Mouse (Mus musculus): ENCODE measurements around the gene Pes1. TPM values are rescaled to one million over a fixed set of nuclear protein-coding genes. Genes with fewer than 3 reads are reported as not detected.

The Pes1 gene
- polyA plus RNA-seq (2012; rRNA removed) = 27.1 and 28.5 TPM in 2 replicates

GRCm38 (mm10) chr11:3963610-3964415, at the start of gene Pes1:
Gene Pes1, plus strand, starts transcription at chr11:3963975.
- Histone ChIP-seq H3K36me3 (ENCODE audit: control insufficient read depth, insufficient read depth, low read length) (peaks cover 3% of the 10 kb centered on the region; the same call in 1 of the 2 replicates), H3K4me1 (ENCODE audit: control insufficient read depth, insufficient read depth, low read length) (peaks cover 3% of the 10 kb centered on the region; the same call in 1 of the 2 replicates), H3K27me3 (ENCODE audit: control insufficient read depth, insufficient read depth, low read length) (no peaks in the 10 kb centered on the region), H3K4me3 (ENCODE audit: control insufficient read depth, low read depth, low read length) (peak within 1 kb of the TSS; percentile 96), H3K27ac (ENCODE audit: control insufficient read depth, insufficient read depth, low read depth, low read length) (peak within 1 kb of the TSS; percentile 89)
- TF ChIP-seq CTCF (IDR thresholded peaks at IDR 0.05; ENCODE audit: control insufficient read depth, insufficient read depth, insufficient replicate concordance, low read depth, low read length) (no peak), POLR2A (IDR thresholded peaks at IDR 0.05; ENCODE audit: control insufficient read depth, low read depth, low read length) (peak; percentile 66)

- H3K4me1 ChIP-seq (ENCODE audit: control insufficient read depth, insufficient read depth, low read length) = peaks cover 17% of the 10 kb centered on the region
- TF ChIP-seq CTCF (IDR thresholded peaks at IDR 0.05; ENCODE audit: control insufficient read depth, insufficient read depth, insufficient replicate concordance, low read depth, low read length) (peak; percentile 89), POLR2A (IDR thresholded peaks at IDR 0.05; ENCODE audit: control insufficient read depth, low read depth, low read length) (no peak)
Observed at GRCm38 (mm10) chr11:3914109-3914840, 49.5 kb upstream of the Pes1 start, which contains the start of gene Slc35e4. Gene Slc35e4, minus strand, starts transcription at chr11:3914664.

GRCm38 (mm10) chr11:3918738-3919137, 45.0 kb upstream of the Pes1 start:
- TF ChIP-seq CTCF (IDR thresholded peaks at IDR 0.05; ENCODE audit: control insufficient read depth, insufficient read depth, insufficient replicate concordance, low read depth, low read length) = 0 out of 2 replicates have a peak, but pooled peaks have one; percentile 6
- no peak for TF ChIP-seq POLR2A (IDR thresholded peaks at IDR 0.05; ENCODE audit: control insufficient read depth, low read depth, low read length)
- H3K4me3 ChIP-seq (ENCODE audit: control insufficient read depth, low read depth, low read length) = no peak overlapping the region
- H3K27ac ChIP-seq (ENCODE audit: control insufficient read depth, insufficient read depth, low read depth, low read length) = no peak overlapping the region
- peaks cover 5% of the 10 kb centered on the region for H3K4me1 ChIP-seq (ENCODE audit: control insufficient read depth, insufficient read depth, low read length)
- H3K36me3 ChIP-seq (ENCODE audit: control insufficient read depth, insufficient read depth, low read length) = no peaks in the 10 kb centered on the region
- H3K27me3 ChIP-seq (ENCODE audit: control insufficient read depth, insufficient read depth, low read length) = no peaks in the 10 kb centered on the region

More at GRCm38 (mm10) chr11:3914109-3914840, 49.5 kb upstream of the Pes1 start, which contains the start of gene Slc35e4:
- no peak within 1 kb of the TSS for H3K27ac ChIP-seq (ENCODE audit: control insufficient read depth, insufficient read depth, low read depth, low read length)
- 0 out of 2 replicates have a peak, but pooled peaks cover 3% of the 10 kb centered on the region for H3K27me3 ChIP-seq (ENCODE audit: control insufficient read depth, insufficient read depth, low read length)
- no peaks in the 10 kb centered on the region for H3K36me3 ChIP-seq (ENCODE audit: control insufficient read depth, insufficient read depth, low read length)
- peak within 1 kb of the TSS; percentile 68 for H3K4me3 ChIP-seq (ENCODE audit: control insufficient read depth, low read depth, low read length)

DNA sequence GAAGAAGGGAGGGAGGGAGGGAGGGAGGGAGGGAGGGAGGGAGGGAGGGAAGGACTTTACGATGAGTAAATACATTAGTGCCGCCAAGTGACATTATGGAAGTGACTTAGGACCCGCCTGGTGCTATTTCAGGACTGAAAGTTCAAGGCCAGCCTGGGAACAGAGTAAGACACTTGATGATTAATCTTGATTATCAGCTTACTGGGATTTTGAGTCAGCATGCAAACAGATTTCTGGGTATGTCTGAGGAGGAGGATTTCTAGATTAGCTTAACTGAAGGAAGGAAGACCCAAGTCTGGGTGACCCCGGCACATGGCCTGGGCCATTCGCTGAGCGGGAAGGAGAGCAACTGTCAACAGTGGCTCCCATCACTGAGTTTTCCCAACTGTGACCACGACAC, 43.3 kb upstream of the Pes1 start:
- no peaks in the 10 kb centered on the region for H3K27me3 ChIP-seq (ENCODE audit: control insufficient read depth, insufficient read depth, low read length)
- no peaks in the 10 kb centered on the region for H3K4me1 ChIP-seq (ENCODE audit: control insufficient read depth, insufficient read depth, low read length)
- H3K27ac ChIP-seq (ENCODE audit: control insufficient read depth, insufficient read depth, low read depth, low read length) = no peak overlapping the region
- TF ChIP-seq POLR2A (IDR thresholded peaks at IDR 0.05; ENCODE audit: control insufficient read depth, low read depth, low read length) (no peak), CTCF (IDR thresholded peaks at IDR 0.05; ENCODE audit: control insufficient read depth, insufficient read depth, insufficient replicate concordance, low read depth, low read length) (no peak)
- no peak overlapping the region for H3K4me3 ChIP-seq (ENCODE audit: control insufficient read depth, low read depth, low read length)
- no peaks in the 10 kb centered on the region for H3K36me3 ChIP-seq (ENCODE audit: control insufficient read depth, insufficient read depth, low read length)

- H3K4me1 ChIP-seq (ENCODE audit: control insufficient read depth, insufficient read depth, low read length) = no peaks in the 10 kb centered on the region
- H3K36me3 ChIP-seq (ENCODE audit: control insufficient read depth, insufficient read depth, low read length) = no peaks in the 10 kb centered on the region
- no peaks in the 10 kb centered on the region for H3K27me3 ChIP-seq (ENCODE audit: control insufficient read depth, insufficient read depth, low read length)
- TF ChIP-seq CTCF (IDR thresholded peaks at IDR 0.05; ENCODE audit: control insufficient read depth, insufficient read depth, insufficient replicate concordance, low read depth, low read length) (peak; percentile 72; the same call in 1 of the 2 replicates), POLR2A (IDR thresholded peaks at IDR 0.05; ENCODE audit: control insufficient read depth, low read depth, low read length) (no peak)
- no peak overlapping the region for H3K27ac ChIP-seq (ENCODE audit: control insufficient read depth, insufficient read depth, low read depth, low read length)
- no peak overlapping the region for H3K4me3 ChIP-seq (ENCODE audit: control insufficient read depth, low read depth, low read length)
Observed at GRCm38 (mm10) chr11:3921281-3921850, 42.4 kb upstream of the Pes1 start.

DNA sequence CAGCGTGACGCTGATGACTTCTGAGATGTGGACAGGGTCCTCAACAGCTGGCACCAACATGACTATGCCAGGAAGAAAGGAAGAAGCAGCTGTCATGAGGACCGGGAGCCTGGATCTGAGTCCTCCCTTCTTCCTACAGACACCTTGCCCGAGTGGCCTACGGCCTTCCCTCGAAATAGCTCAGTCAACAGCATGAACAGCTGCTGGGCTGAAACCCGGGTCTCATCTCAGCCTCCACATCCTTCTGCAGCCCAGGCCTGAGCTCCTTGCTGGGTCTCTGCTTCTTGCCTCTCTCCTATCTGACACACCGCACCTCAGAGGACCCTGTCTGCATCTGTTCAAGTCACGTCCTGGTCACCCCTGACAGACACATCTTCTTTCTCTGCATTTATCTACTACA, 41.7 kb upstream of the Pes1 start:
- TF ChIP-seq POLR2A (IDR thresholded peaks at IDR 0.05; ENCODE audit: control insufficient read depth, low read depth, low read length) = no peak
- TF ChIP-seq CTCF (IDR thresholded peaks at IDR 0.05; ENCODE audit: control insufficient read depth, insufficient read depth, insufficient replicate concordance, low read depth, low read length) = no peak
- no peak overlapping the region for H3K27ac ChIP-seq (ENCODE audit: control insufficient read depth, insufficient read depth, low read depth, low read length)
- H3K36me3 ChIP-seq (ENCODE audit: control insufficient read depth, insufficient read depth, low read length) = no peaks in the 10 kb centered on the region
- H3K4me3 ChIP-seq (ENCODE audit: control insufficient read depth, low read depth, low read length) = no peak overlapping the region
- H3K27me3 ChIP-seq (ENCODE audit: control insufficient read depth, insufficient read depth, low read length) = no peaks in the 10 kb centered on the region
- H3K4me1 ChIP-seq (ENCODE audit: control insufficient read depth, insufficient read depth, low read length) = no peaks in the 10 kb centered on the region

DNA sequence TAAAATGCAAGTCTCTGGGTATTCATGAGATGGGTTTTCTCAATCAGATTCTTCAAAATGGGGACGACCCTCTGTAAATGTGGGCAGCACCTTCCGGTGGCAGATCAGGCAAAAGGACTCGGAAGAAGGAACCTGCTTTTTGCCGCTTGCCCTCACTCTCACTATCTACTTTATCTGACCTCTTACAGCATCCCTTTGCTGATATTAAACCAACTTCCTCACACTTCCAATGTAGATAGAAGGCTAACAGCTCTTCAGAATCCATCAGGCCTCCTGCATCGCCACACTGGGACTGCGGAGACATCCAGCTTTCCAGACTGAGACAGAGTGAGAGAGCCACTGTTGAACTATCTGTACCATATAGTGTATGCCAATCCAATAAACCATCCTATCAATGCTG, 41.0 kb upstream of the Pes1 start:
- H3K27ac ChIP-seq (ENCODE audit: control insufficient read depth, insufficient read depth, low read depth, low read length) = no peak overlapping the region
- H3K4me3 ChIP-seq (ENCODE audit: control insufficient read depth, low read depth, low read length) = no peak overlapping the region
- no peaks in the 10 kb centered on the region for H3K36me3 ChIP-seq (ENCODE audit: control insufficient read depth, insufficient read depth, low read length)
- no peaks in the 10 kb centered on the region for H3K27me3 ChIP-seq (ENCODE audit: control insufficient read depth, insufficient read depth, low read length)
- no peak for TF ChIP-seq POLR2A (IDR thresholded peaks at IDR 0.05; ENCODE audit: control insufficient read depth, low read depth, low read length)
- TF ChIP-seq CTCF (IDR thresholded peaks at IDR 0.05; ENCODE audit: control insufficient read depth, insufficient read depth, insufficient replicate concordance, low read depth, low read length) = no peak
- no peaks in the 10 kb centered on the region for H3K4me1 ChIP-seq (ENCODE audit: control insufficient read depth, insufficient read depth, low read length)

Data from testis, adult 2 months (tissue).